Mouse (Mus musculus) E14TG2a.4 (cell line): Measurements from ENCODE around the gene Serpinb13.

Experiments used
- CTCF ChIP-seq: conservative IDR thresholded peaks from 2 replicates; pipeline ENCODE4 v1.5.1; 2014; ENCODE audit warnings: low read length
- NANOG ChIP-seq: IDR thresholded peaks from 2 replicates; pipeline ENCODE4 v1.6.1; 2014; ENCODE audit warnings: borderline replicate concordance, low read length, mixed read lengths

DNA sequence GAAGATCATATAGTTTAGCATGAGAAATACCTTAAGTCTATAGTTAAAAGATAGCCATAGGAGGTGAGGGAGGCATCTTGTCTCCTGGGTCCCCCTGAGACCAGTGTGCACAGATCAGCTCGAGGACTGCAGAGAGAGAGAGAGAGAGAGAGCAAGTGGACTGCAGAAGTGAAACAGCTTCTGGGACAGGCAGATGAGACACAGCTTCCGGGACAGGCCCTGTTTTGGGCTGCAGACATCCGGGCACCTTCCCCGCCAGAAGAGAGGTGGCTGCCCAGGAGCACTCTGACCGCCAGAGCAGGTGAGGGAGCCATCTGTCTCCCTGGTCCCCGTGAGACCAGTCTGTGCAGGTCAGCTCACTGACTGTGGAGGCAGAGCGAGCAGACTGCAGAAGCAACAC lies 34.4 kb downstream of the Serpinb13 start:
- TF ChIP-seq CTCF (no peak), NANOG (no peak)
